Mouse (Mus musculus) frontal cortex, adult (tissue): ENCODE data around the gene Zfp354a.
"Not testable (repeated sequence)": the region's sequence is repeated elsewhere in the genome, so short reads cannot be mapped to it uniquely, and the experiment has no call there.

Source experiments
- ATAC-seq: cut with Nextera tagmentation; 2 replicates; pipeline ENCODE4 v1.9.2; 2017; ENCODE audit warnings: mild to moderate bottlenecking, moderate library complexity, mixed read lengths; ENCODE audit not compliant: low TSS enrichment

The Zfp354a gene

DNA sequence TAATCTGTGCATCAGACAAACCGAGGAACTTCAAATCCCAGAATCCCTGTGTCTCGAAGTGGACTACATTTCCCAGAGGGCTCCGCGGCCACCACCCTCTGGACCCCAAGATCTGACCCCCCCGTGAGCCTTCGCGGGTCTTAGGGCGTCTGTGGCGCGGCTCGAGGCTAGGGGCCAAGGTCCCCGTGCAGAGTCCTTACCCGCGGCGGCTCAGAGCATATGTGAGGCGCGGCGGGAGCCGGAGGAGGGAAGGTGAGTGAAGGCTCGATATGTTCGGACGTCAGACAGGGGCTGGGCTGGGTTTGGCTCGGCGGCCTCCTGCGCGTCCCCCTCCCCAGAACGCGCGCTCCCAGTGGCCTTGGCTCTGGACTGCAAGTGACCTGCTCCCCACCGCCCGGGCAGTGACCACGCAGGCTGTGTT, at the start of gene Zfp354a:
Gene Zfp354a (plus strand): TSS at position 107 of the 421 bp plus-strand sequence.
- ATAC-seq, result peak; percentile 95

DNA sequence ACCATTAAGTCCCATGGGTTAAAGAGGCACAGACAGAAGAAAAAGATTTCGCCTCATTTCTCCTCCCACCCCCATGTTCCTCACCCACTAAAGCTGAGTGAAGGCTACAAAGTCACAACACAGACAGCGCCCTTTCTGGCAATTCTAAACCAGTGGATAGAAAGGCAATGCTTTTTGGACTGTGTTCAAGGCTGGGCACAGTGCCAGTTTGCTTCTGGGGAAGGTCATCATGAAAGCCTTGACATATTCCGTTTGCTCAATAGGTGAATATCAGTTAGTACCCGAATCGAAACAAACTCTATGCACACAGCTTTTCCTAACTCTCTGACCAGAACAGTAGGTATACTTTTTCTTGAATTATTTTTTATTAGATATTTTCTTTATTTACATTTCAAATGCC, 47.2 kb upstream of the Zfp354a start:
- ATAC-seq, result no peak

DNA sequence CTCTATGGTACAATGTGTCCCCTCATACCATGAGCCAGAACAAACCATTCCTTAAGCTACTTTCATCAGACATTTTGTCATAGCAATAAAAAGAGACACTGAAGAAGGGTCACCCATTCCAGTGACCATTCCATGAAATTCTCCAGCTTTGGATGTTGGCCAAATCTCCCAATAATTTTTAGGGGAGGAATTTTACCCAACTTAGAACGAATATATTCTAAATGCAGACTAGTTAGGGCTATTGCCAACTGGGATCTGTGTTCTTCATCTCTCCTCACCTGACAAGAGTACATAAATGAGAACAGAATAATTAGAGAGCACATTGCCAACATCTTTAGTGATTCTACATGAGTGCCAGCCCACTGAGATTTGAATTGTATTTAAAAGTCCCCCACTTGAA, 45.1 kb upstream of the Zfp354a start, which contains the start of gene Olfr54:
Gene Olfr54 (plus strand): TSS at position 301 of the 400 bp plus-strand sequence.
- ATAC-seq, result no peak

DNA sequence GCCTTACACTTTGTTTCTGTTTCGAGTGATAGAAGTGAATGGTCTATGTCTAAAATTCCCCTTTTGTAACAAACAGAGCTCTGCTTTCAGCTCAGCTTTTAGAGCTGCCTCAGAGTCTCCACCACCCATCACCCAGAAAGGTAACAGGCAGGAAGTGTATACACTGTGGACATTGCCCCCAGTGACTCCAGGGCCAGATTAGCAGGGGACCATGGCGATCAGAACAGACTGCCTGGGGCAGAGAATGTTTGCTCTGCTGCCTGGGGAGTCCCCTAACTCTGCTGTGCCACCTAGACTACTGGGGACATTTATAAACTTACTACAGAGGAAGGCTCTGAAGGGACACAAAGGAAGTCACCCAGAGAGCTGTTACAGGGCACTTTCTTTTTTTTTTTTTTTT, 42.7 kb upstream of the Zfp354a start:
- no peak for ATAC-seq

DNA sequence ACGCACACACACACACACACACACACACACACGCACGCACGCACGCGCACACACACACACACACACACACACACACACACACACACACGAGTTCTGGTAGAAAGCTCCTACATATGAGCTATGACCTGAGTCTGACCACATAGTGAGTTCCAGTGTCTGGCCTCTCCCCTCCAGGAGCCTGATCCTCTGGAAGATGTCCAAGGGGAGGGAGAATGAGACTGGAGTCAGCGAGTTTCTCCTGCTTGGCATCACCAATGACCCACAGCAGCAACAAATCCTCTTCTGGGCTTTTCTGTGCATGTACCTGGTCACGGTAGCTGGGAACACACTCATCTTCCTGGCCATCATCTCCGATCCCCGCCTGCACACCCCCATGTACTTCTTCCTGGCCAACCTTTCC, 32.2 kb upstream of the Zfp354a start:
- ATAC-seq, result not testable (repeated sequence)

DNA sequence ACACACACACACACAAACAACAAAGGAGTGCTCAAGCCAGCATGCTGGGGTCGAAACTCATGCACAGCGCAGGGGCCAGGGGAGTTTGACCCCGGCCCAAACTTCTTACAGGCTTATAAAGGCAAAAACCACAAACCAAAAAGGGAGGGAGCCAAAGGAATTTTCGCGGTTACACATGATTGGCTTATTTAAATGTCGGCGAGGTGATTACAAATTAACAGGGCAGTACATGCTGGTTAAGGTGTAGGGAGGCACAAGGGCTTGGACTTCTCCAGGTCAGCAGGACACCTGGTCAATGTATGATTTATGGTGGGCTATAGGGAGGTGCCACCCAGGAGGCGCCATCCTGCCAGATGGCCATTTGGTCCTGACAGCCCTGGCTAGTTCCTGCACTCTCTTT, 29.7 kb upstream of the Zfp354a start:
- not testable (repeated sequence) for ATAC-seq

DNA sequence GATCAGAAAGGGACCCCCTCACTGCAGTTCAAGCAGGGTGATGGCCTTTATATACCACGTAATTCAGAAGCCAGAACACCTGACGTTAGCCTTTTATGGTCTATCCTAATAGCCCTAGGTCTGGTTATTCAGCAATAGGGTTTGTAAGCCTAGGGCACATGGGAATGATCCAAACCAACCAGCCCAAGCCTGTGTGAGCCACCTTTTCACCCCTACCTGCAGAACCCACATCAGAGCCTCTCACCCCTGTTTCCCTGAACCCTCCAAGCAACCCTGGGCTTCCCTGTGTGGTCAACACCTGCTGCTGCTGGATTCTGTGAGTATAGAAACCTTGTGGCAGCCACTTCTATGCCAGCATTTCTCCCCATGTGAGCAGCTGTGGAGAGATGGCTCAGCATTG, 28.8 kb upstream of the Zfp354a start:
- no peak for ATAC-seq

DNA sequence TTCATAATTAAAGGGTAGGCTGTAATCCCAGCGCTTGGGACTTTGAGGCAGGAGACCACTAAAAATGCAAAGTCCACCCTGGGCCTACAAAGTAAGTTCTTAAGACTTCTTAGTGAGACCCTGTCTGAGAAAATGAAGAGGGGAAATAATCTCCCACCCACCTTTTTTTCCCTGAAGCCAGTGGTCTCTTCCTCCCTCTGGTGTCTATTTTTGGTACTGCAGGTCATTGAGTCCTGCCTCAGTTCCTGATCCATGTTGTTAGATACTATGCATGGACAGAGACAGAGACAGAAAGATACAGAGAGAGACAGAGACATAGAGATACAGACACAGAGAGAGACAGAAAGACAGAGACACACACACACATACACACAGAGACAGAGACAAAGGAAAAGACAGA, 26.2 kb upstream of the Zfp354a start:
- ATAC-seq, result no peak

DNA sequence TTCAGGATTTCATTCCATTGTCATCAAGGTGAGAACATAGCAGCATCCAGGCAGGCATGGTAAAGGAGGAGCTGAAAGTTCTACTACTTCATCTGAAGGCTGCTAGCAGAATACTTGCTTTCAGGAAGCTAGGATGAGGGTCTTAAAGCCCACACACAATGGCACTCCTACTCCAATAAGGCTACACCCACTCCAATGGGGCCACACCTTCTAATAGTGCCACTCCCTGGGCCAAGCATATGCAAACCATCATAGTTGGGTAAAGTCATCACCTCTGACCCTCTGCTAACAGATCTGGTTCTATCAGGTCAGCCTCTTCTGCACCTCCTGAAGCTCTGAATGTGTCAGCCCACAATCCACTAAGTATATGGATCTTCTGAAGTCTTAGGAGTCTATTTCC, 24.9 kb upstream of the Zfp354a start:
- not testable (repeated sequence) for ATAC-seq

DNA sequence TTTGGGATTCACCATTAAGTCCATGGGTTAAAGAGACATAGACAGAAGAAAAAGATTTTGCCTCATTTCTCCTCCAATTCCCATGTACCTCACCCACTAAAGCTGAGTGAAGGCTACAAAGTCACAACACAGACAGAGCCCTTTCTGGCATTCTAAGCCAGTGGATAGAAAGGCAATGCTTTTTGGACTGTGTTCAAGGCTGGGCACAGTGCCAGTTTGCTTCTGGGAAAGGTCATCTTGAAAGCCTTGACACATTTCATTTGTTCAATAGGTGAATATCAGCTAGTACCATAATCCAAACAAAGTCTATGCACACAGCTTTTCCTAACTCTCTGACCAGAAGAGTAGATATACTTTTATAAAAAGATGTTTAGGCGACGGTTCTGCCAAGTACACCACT, 23.1 kb upstream of the Zfp354a start:
- no peak for ATAC-seq

DNA sequence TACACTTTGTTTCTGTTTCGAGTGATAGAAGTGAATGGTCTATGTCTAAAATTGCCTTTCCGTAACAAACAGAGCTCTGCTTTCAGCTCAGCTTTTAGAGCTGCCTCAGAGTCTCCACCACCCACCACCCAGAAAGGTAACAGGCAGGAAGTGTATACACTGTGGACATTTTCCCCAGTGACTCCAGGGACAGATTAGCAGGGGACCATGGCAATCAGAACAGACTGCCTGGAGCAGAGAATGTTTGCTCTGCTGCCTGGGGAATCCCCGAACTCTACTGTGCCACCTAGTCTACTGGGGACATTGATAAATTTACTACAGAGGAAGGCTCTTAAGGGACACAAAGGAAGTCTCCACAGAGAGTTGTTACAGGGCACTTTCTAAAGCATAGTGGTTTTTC, 14.3 kb upstream of the Zfp354a start:
- ATAC-seq, result not testable (repeated sequence)

DNA sequence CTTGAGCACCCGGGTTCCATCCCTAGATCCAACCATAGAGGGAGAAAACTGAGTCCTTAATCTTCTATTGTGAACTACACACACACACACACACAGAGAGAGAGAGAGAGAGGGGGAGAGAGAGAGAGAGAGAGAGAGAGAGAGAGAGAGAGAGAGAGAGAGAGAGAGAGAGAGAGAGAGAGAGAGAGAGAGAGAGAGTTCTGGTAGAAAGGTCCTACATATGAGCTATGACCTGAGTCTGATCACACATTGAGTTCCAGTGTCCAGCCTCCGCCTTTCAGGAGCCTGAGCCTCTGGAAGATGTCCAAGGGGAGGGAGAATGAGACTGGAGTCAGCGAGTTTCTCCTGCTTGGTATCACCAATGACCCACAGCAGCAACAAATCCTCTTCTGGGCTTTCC, 11.2 kb upstream of the Zfp354a start, which contains the start of gene Olfr1375:
Gene Olfr1375 (plus strand): TSS at position 301 of the 400 bp plus-strand sequence.
- ATAC-seq, result not testable (repeated sequence)

DNA sequence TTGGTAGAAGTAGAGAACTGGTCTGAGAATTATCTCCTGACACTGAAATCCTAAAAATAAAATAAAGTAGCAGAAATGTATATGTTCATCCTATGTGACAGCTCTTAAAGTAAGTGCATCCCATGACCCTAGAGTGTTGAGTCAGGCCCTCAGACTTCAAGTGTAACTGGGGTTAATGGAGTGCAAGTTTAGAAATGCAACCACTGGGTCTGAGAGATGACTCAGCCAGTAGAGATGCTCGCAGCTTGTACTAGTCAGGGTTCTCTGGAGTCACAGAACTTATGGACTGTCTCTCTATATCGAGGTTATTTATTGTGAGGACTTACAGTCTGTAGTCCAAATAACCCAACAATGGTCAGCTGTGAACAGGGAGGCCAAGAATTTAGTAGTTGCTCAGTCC, 7.4 kb upstream of the Zfp354a start:
- no peak for ATAC-seq

DNA sequence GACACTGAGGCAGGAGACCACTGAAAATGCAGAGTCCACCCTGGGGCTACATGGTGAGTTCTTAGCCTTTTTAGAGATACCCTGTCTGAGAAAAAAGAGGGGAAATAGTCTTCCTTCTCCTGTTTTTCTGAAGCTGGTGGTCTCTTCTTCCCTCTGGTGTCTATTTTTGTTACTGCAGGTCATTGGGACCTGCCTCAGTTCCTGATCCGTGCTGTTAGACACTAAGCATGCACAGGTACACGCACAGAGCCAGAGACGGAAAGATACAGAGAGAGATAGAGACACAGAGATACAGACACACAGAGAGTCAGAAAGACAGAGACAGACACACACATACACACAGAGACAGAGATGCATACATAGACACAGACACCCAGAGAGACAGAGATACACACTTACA, 5.8 kb upstream of the Zfp354a start:
- no peak for ATAC-seq

DNA sequence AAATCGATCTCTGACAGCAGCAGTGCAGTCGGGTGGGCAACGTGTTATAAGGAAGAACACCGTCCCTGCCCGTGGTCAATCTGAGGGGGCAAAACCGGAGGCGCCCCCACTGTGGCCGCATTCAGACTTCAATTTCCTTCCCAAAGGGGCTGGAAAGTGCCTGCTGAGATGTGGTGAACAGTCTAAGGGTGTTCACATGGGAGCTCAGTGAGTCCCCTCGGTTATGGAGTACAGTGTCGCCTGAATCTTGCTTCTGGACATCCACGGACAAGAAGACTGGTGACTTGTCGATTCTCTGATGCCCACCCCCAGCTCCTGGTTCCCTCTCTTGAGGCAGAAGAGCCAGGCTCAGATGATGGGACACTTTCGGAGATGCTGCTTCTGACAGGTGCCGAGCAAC, 583 bp downstream of the Zfp354a start:
- peak; percentile 10; the same call in 1 of the 2 replicates for ATAC-seq

DNA sequence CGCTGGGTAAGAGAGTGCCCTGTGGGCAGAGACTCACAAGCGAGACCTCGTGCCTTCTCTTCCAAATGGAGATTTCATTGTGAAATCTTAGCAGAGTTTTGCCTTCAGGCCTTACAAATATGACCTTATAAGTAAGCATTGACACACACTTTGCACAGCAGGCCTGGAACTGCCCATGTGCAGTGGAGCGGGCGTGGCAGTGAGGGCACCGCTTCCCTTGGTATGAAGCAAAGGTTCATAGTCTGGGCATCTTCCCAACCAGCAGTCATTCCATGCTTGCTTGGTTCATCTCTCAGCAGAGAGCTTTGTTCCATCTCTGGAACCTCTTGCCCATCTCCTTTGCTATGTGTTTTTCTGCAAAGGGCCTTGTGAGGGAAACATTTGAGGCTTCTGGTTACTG, 1.9 kb downstream of the Zfp354a start:
- no peak for ATAC-seq

DNA sequence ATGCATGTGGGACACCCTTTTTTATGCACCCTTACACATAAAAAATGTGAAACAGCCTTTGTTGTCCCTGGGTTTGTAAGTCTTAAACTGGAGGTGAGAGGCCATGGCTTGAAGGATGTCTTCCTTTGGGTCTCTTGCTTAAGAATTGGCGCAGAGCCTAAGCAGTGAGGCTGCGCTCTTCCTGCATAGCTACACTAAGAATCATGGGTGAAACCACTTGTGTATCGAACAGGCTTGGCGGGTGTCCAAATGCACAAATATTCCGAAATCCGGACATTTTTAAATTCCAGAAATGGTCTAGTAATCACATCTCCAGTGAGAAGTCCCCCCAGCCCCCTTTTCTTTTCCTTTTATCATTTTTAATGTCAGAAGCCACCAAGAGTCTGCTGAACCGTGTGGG, 4.2 kb downstream of the Zfp354a start:
- ATAC-seq, result no peak

DNA sequence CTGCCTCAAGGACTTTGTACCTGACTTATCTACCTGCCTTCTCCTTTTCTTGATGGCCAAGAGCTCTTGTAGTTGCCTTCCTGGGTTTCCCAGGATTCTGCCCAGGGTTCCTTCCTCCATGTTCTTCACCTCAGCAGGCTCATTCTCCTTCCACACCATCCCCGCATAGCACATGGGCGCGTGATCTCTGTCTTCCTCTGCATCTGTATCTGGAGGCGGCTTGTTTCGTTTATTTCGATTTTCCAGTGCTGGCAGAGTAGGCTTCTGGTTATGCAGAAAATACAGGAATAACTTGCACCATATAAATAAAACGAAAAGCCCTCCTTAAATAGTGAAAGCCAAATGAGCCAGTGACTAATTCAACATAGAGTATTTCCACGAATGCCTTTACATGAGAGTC, 4.8 kb downstream of the Zfp354a start:
- ATAC-seq, result peak; percentile 79

DNA sequence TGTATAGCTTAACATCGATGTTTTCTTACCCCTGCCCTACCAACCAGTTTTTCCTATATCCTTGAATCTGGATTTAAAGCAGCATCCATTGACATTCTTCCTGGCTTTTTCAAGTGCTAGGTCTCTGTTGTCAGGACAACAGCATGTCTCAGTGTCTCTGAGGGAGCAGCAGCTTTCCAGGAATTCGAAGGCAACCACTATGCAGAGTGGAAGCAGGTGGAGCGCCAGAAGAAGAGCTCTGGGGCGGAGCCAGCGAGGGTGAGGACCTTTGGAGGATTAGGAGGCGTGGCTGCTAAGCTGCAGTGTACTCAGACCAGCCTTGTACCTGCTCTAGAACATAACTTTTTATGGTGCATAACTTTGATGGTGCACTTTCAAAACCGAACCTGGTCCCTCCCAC, 25.5 kb downstream of the Zfp354a start:
- peak; percentile 23; the same call in 1 of the 2 replicates for ATAC-seq

DNA sequence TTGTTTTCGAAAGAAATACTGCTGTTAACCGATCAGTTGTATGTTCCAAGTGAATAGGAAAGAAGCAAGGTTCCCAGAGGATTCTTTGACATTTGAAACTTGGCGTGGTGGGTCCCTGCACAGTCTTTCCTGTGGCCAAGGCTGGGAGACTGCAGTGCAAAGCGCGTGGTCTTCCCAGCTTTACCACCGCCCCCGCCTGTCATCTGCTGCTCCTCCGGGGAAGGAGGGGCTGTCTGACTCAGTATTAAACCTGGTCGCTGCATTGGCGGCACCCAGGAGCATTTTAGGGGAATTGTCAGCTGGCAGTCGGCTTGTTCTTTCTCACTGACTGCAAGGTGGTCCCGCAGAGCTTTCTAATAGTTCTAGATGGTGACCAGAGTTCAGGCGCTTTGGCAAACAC, 26.2 kb downstream of the Zfp354a start:
- ATAC-seq, result peak; percentile 62

DNA sequence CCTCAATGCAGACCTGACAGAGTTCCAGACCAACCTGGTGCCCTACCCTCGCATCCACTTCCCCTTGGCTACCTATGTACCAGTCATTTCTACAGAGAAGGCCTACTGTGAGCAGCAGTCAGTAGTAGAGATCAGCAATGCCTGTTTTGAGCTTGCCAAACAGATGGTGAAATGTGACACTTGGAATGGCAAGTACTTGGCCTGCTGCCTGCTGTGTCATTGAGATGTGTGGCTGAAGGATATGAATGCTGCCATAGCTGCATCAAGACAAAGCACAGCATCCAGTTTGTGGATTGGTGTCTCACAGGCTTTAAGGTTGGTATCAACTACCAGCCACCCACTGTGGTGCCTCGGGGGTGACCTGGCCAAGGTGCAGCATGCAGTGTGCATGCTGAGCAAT, 48.2 kb downstream of the Zfp354a start:
- ATAC-seq, result no peak

DNA sequence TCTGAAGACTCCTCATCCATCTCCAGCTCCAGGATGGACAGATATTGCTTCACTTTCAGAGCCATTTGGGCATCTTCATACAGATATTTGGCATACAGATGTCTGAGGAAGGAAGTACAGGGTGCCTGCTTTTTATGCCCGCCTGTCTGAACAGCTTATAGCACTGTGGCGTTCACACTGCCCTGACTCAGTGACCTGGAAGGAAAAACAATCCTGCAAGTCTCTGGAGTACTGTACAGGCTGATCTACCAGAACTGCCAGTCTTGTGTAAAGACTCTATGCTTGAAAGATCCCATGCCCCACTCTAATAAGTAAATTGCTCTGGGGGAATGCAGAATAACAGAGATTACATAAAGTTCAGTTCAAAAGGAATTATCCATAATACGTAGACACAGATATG, 51.6 kb downstream of the Zfp354a start:
- no peak for ATAC-seq
